Mouse (Mus musculus) bone marrow macrophage, adult 2 months (primary cell): ENCODE results near the gene 4930430F08Rik.

Source experiments
- CTCF ChIP-seq: IDR thresholded peaks from 2 replicates; pipeline ENCODE4 v1.5.1; 2012; ENCODE audit warnings: low read depth, mild to moderate bottlenecking, low read length, moderate library complexity
- POLR2A ChIP-seq: IDR thresholded peaks from 2 replicates; pipeline ENCODE4 v1.6.1; 2012; ENCODE audit warnings: mild to moderate bottlenecking, low read depth, low read length, borderline replicate concordance

DNA sequence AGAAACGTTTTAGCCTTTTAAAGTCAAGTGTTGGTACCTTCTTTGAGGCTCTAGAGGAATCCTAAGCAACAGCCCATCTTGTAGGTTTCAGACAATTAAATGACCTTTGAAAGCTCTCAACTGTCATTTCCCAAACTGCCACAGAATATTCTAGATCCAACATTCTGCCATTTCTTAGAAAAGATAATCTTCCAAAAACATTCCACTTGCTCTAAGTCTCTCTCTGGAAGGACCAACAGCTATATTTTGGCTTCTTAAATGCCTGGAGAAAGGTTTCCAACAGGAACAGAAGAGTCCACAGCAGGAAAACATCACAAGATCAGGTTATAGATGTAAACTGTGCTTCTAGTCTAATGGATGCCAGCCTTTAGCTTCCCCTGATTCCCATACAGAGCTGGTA, at the start of gene 4930430F08Rik, which contains the start of gene 1700017N19Rik:
- TF ChIP-seq CTCF (no peak), POLR2A (no peak)
